Mouse (Mus musculus): ENCODE results near the gene Gm35549.
"Not testable (repeated sequence)": the region's sequence is repeated elsewhere in the genome, so short reads cannot be mapped to it uniquely, and the experiment has no call there.

Gm35549 gene

GRCm38 (mm10) chr9:122843760-122844159, at the start of gene Gm35549:
Gene Gm35549 (minus strand): TSS chr9:122844035.
- no peak for DNase-seq (ENCODE audit: low spot score)

GRCm38 (mm10) chr9:122886372-122887179, 42.7 kb upstream of the Gm35549 start:
- DNase-seq (ENCODE audit: low spot score) = peak; percentile 74

DNA sequence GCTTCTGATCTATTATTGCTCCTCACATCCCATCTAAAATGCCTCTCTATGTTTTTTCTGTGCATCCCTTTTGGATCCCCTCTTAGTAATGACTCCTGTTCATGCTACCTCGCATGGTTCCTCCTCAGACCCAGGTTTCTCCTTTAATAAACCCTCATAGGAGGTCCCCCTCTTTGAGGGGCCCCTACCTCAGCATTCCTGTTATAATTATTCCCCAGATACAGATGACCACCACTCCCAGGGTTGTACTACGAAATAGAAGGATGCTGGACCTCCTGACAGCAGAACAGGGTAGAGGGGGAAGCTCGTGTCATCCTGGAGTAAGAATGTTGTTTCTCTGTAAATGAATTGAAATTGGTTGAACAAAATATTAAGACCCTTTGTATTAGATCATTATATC, 41.5 kb upstream of the Gm35549 start, which contains the start of gene Zkscan7:
Gene Zkscan7, plus strand, starts transcription at position 301 of the 400 bp plus-strand sequence.
- no peak for DNase-seq (ENCODE audit: low spot score)

DNA sequence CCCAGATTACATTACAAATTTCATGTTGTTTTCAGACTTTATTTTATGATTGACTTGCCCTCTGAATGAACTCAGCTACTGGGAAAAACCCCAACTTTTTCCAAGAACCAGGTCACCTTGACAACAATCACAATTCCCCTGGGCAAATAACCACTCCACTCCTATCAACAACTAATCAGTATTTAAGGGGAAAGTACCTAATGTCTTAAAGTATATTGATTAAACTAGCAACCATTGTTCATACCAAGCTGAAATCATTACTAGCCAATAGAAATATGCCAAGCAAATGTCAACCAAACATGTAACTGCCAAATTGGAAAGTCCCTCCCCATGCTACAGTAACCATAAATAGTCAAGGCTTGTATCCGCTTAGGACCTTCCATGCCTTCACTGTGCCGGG, 31.3 kb upstream of the Gm35549 start:
- no peak for DNase-seq (ENCODE audit: low spot score)

GRCm38 (mm10) chr9:122874653-122875052, 30.8 kb upstream of the Gm35549 start:
- DNase-seq (ENCODE audit: low spot score) = no peak

- DNase-seq (ENCODE audit: low spot score) = no peak
Measured at GRCm38 (mm10) chr9:122872595-122872994, 28.8 kb upstream of the Gm35549 start.

- DNase-seq (ENCODE audit: low spot score) = no peak
Measured at GRCm38 (mm10) chr9:122866192-122866591, 22.4 kb upstream of the Gm35549 start.

GRCm38 (mm10) chr9:122865697-122866166, 21.9 kb upstream of the Gm35549 start, which contains the start of gene Zfp445:
Gene Zfp445 (minus strand): TSS chr9:122866006.
- peak; percentile 84 for DNase-seq (ENCODE audit: low spot score)

GRCm38 (mm10) chr9:122864848-122865247, 21.0 kb upstream of the Gm35549 start:
- no peak for DNase-seq (ENCODE audit: low spot score)

- DNase-seq (ENCODE audit: low spot score) = no peak
Measured at GRCm38 (mm10) chr9:122863731-122864130, 19.9 kb upstream of the Gm35549 start.

DNA sequence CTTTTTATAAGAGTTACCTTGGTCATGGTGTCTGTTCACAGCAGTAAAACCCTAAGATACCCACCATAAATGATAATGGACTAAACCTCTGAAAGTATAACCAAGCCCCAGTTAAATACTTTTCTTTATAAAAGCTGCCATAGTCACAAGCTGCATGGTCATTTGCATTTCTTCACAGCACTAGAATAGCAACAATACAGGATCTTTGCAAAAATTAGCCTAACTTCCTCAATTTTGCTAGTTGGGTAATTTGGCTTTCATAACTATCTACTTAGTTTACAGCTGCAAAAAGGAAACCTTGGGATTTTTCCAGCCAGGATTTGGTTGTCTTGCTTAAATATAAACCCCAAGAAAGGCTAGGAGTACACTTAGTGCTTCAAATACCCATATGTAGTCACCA, 16.9 kb upstream of the Gm35549 start:
- DNase-seq (ENCODE audit: low spot score) = no peak

GRCm38 (mm10) chr9:122856716-122857115, 12.9 kb upstream of the Gm35549 start:
- no peak for DNase-seq (ENCODE audit: low spot score)

- no peak for DNase-seq (ENCODE audit: low spot score)
Measured at GRCm38 (mm10) chr9:122855617-122856016, 11.8 kb upstream of the Gm35549 start.

DNA sequence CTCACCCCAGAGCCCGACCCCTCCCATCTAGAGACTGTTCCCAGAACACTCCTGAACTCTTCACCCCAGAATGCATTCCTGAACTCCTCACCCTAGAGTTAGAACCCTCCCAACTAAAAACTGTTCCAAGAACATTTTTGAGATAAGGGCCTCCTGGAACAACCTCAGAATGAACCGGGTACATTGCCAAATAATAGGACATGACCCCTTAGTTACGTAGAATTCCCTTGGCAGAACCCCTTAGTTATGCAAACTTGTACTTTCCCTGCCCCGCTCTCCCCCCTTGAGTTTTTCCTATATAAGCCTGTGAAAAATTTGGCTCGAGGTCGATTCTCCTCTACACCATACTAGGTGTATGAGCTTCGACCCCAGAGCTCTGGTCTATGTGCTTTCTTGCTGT, 11.3 kb upstream of the Gm35549 start:
- not testable (repeated sequence) for DNase-seq (ENCODE audit: low spot score)

- no peak for DNase-seq (ENCODE audit: low spot score)
Measured at GRCm38 (mm10) chr9:122854526-122854925, 10.7 kb upstream of the Gm35549 start.

DNA sequence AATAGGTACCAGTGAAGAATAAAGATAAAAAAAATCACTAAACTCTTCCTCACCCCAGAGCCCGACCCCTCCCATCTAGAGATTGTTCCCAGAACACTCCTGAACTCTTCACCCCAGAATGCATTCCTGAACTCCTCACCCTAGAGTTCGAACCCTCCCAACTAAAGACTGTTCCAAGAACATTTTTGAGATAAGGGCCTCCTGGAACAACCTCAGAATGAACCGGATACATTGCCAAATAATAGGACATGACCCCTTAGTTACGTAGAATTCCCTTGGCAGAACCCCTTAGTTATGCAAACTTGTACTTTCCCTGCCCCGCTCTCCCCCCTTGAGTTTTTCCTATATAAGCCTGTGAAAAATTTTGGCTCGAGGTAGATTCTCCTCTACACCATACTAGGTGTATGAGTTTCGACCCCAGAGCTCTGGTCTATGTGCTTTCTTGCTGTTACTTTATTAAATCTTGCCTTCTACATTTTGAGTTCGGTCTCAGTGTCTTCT, 4.0 kb upstream of the Gm35549 start:
- DNase-seq (ENCODE audit: low spot score) = not testable (repeated sequence)

DNA sequence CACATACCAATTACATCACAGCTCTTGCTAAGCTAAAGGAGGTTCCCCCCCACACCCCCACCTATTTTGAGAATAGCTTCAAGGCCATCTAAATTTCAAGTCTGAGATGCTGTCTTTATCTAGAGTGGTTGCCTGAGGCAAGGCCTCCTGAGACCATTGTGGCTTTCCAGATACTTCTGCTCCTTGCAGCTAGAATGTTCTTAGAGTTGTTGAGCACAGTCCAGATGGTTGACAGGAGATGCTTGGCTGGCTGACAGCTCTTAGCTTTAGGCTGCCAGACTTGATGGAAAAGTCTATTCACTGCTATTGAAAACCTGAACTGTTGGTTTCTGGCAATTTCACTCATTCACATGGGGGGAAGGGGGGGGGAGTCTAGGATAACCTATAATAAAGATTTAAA, 2.3 kb upstream of the Gm35549 start:
- no peak for DNase-seq (ENCODE audit: low spot score)

DNA sequence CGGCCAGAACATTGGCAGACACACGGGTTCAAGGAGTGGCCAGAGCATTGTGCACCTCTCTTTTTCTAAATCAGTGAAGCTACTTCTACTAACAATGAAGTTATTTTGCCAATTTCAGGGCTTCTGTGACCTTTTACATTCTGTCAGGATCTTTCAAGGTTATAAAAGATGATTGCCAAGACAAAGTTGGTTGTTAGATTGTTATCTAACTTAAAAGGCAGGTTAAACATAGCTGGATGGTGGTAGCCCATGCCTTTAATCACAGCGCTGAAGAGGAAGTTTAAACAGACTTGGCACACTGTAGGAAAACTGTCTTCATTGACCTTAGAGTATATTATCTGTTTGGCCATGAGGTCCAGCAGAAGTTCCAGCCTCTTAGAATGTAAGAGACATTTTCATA, 1.8 kb upstream of the Gm35549 start:
- no peak for DNase-seq (ENCODE audit: low spot score)

- peak; percentile 58 for DNase-seq (ENCODE audit: low spot score)
Measured at GRCm38 (mm10) chr9:122837680-122838079, 6.2 kb downstream of the Gm35549 start.

- no peak for DNase-seq (ENCODE audit: low spot score)
Measured at GRCm38 (mm10) chr9:122837216-122837615, 6.6 kb downstream of the Gm35549 start.

DNA sequence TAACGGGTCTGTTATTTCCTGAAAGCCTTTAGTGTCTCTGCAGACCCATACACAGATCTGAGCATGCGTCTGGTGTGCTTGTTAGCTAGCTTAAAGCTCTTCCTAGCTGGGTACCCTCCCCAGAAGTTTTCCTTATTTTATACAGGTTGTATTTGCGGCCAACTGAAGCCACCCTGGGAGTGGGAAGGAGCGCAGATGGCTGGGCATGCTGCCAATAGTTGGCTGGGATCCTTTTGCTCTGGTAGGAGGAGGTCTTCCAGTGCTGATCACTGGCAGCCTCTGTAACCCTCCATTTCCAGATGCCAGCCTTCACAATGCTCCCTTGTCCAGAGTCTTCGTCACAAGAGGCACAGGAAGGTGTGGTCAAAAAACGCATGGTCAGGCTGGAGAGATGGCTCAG, 7.0 kb downstream of the Gm35549 start:
- DNase-seq (ENCODE audit: low spot score) = peak; percentile 31

DNA sequence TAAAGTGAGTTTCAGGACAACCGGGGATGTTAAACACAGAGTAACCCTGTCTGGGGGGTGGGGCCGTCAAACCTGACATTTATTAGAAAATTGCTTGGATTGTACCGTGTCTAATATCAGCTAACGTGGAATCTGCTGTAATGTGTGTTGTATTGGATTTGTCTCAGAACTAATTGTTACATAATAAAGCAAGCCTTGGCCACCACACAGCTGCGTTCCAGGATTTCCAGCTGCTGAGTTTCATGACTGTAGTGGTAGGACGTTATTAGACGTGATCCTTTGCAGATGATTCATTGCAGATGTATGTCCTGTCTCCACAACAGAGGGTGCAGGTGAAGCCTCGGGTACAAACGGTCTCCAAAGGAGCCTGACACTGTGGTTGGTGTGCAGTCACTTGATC, 7.7 kb downstream of the Gm35549 start:
- no peak for DNase-seq (ENCODE audit: low spot score)

GRCm38 (mm10) chr9:122829826-122830380, 13.9 kb downstream of the Gm35549 start:
- DNase-seq (ENCODE audit: low spot score) = no peak

Measured in testis, postnatal 14 days (tissue).